Mouse (Mus musculus) spleen, postnatal 14 days (tissue): ENCODE measurements around the gene Cox8b.
"Not testable (repeated sequence)": the region's sequence is repeated elsewhere in the genome, so short reads cannot be mapped to it uniquely, and the experiment has no call there.

Source experiments
- DNase-seq, 2 experiments: peaks; one replicate each; pipeline ENCODE4 v3.0.0; 2021 to 2022; ENCODE audit warnings: low spot score in 2 of 2

Cox8b gene

GRCm38 (mm10) chr7:140912846-140913482 lies 12.7 kb upstream of the Cox8b start:
- DNase-seq, result no peak

- DNase-seq, result no peak
Measured at GRCm38 (mm10) chr7:140912293-140912692, 12.0 kb upstream of the Cox8b start.

- peak; percentile 25 to 56 for DNase-seq
Measured at GRCm38 (mm10) chr7:140908634-140909107, 8.4 kb upstream of the Cox8b start.

GRCm38 (mm10) chr7:140908181-140908580 lies 7.9 kb upstream of the Cox8b start:
- DNase-seq, result no peak

- DNase-seq, result no peak
Measured at GRCm38 (mm10) chr7:140907697-140908096, 7.5 kb upstream of the Cox8b start.

GRCm38 (mm10) chr7:140907131-140907530 lies 6.9 kb upstream of the Cox8b start:
- no peak for DNase-seq

- no peak for DNase-seq
Measured at GRCm38 (mm10) chr7:140905642-140906081, 5.4 kb upstream of the Cox8b start.

- DNase-seq, result peak; percentile 50 to 73
Measured at GRCm38 (mm10) chr7:140903212-140903611, 3.0 kb upstream of the Cox8b start.

GRCm38 (mm10) chr7:140902036-140902875 lies 2.0 kb upstream of the Cox8b start:
- DNase-seq, result no peak

- no peak for DNase-seq
Measured at GRCm38 (mm10) chr7:140899121-140899520, 1.1 kb downstream of the Cox8b start.

GRCm38 (mm10) chr7:140897863-140898262 lies 2.4 kb downstream of the Cox8b start:
- no peak for DNase-seq

GRCm38 (mm10) chr7:140894611-140895010 lies 5.6 kb downstream of the Cox8b start:
- no peak for DNase-seq

- no peak for DNase-seq
Measured at GRCm38 (mm10) chr7:140894031-140894430, 6.2 kb downstream of the Cox8b start.

- not testable (repeated sequence) for DNase-seq
Measured at GRCm38 (mm10) chr7:140890636-140891035, 9.6 kb downstream of the Cox8b start.

- DNase-seq, result no peak
Measured at GRCm38 (mm10) chr7:140882469-140882803, 17.8 kb downstream of the Cox8b start.

- peak; percentile 86 to 91 for DNase-seq
Measured at GRCm38 (mm10) chr7:140881696-140882468, 18.4 kb downstream of the Cox8b start, which contains the start of the genes Psmd13 and Sirt3. Psmd13 (plus strand) TSS chr7:140881968. Sirt3 (minus strand) TSS chr7:140882309.

- DNase-seq, result no peak
Measured at GRCm38 (mm10) chr7:140880865-140881515, 19.3 kb downstream of the Cox8b start.

GRCm38 (mm10) chr7:140880419-140880818 lies 19.8 kb downstream of the Cox8b start:
- DNase-seq, result no peak

GRCm38 (mm10) chr7:140879355-140879754 lies 20.9 kb downstream of the Cox8b start:
- no peak for DNase-seq

- DNase-seq, result no peak
Measured at GRCm38 (mm10) chr7:140877364-140877763, 22.9 kb downstream of the Cox8b start.

GRCm38 (mm10) chr7:140874224-140874623 lies 26.0 kb downstream of the Cox8b start:
- DNase-seq, result no peak

GRCm38 (mm10) chr7:140864761-140865160 lies 35.5 kb downstream of the Cox8b start:
- no peak for DNase-seq
